Mouse (Mus musculus) frontal cortex, postnatal 36 days (tissue): ENCODE data around the gene Frmd4b.
A peak's percentile ranks its signal among the peaks of the same experiment; 100 is the strongest.
"Not testable (repeated sequence)": the region's sequence is repeated elsewhere in the genome, so short reads cannot be mapped to it uniquely, and the experiment has no call there.

ENCODE experiments used
- DNase-seq, 2 experiments: peaks; one replicate each; pipeline ENCODE4 v3.0.0; 2022; ENCODE audit warnings: low spot score in 2 of 2

The Frmd4b gene

DNA sequence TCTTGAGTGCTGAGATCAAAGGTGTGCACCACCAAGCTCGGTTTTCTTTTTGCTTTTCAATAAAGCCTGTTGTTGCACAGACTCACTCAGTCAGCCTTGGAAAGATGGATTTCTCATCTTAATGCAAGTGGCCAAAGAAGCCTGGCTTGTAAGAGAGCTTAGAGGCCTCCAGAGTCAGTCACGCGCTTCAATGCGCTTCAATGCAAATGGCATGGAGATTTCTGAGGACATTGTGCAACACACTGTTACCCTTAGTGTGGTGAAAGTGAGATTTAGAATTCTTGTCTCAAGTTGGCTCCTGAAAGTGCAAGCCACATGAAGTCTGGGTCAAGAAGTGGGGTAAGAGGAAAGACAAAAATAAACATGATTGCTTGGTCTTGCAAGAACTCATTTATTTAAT is 236.1 kb downstream of the Frmd4b start:
- DNase-seq = no peak

DNA sequence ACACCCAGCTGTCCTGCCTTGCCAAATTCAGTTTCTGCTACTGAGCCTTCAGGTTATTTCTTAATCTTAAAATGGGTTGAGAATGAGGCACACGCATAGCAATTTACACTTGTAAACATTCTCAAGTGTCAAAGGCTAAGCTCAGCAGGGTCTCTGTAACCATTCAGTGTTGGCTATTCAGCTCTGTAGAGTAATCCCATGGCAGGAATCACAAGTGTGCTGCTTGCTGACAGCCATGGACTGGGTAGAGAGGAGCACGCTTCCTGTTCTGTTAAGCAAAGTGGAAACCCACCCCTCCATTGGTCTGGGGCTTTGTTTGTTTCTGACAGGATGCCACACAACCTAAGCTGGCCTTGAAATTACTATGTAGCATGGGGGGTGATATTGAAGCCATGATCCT is 246.4 kb downstream of the Frmd4b start:
- no peak for DNase-seq

- no peak for DNase-seq
Observed at GRCm38 (mm10) chr6:97370460-97370859, 246.9 kb downstream of the Frmd4b start.

GRCm38 (mm10) chr6:97363846-97364245 is 253.5 kb downstream of the Frmd4b start:
- DNase-seq = no peak

- not testable (repeated sequence) for DNase-seq
Observed at GRCm38 (mm10) chr6:97357606-97358005, 259.7 kb downstream of the Frmd4b start.

DNA sequence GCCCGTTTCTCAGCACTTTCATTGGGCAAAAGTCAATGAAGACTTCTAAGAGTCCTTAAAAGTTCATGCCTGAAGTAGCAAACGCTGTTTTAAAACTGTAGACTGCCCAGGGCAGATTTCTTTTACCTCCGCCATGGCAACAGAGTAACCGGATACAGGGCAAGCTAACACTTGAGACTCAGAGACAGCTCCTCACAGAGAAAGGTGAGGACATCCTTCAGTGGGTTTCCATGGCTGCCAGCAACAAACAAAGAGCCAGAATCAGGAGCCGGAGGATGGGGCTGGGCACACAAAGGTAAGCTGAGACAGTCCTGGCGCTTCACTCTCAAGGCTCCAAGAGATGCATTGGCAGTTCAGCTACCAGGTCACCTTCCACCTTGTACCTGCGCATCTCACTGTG is 260.7 kb downstream of the Frmd4b start:
- no peak for DNase-seq

DNA sequence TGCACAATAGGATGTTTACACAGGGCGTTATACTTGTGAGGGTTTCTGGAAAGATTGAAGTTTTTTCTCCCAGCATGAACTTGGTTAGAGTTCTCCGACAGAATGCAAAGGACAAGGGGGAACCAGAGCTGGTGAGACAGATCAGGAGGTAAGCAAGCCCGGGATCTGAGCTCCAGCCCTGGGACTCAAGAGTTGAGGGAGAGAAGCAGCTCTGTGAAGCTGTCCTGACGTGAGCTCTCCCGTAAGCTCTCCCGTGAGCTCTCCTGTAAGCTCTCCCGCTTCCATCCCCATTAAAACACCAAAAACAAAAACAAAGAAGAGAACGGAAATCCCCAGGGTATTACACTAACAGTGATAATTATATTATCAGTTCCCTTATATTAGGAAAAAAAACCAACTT is 262.2 kb downstream of the Frmd4b start:
- no peak for DNase-seq

DNA sequence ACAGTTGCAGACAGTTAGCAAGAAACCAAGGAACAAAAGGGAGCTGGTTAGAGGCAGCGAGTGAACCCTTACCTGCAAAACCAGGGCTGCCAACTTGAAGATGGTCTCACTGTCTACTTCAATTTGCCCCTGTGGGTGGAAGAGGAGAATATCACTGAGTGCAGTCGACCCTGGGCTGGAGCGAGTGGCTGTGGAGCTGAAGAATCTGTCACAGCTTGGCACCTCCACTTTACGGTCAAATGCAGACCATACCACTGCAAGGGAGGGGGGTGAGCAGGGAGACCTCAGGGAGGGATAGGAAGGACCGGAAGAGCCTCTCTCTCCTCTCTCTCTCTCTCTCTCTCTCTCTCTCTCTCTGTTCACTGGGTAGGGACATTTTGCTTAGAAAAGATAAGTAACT is 263.4 kb downstream of the Frmd4b start:
- no peak for DNase-seq

GRCm38 (mm10) chr6:97353371-97353770 is 264.0 kb downstream of the Frmd4b start:
- DNase-seq = no peak

DNA sequence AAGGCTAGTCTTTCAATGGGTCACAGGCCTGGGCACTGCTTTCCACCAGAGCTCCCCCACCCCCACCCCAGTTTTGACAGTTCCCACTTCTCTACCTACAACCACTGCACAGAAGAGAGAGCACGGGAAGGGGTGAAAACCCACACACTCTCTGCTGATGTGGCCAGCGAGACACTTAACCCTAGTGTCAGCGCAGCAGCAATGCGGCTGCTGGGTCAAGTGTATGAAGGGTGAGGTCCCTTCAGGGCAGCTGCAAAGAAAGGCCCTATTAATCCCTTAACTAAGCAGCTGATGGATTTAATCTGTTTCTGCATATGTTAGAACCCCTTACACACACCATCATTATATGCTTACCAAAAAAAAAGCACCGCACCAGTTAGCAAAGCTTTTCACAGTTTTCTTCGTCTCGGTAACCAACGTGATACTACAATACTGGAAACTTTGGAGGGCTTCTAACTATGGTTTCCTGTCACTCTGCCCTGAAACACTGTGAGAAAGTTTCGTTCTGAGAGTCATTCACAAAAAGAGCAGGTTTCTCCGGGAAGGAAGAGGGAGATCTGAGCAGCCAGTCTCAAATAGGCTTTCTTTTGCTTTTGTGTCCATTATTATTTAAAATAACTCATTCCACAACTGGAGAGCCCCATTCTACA is 264.7 kb downstream of the Frmd4b start:
- no peak for DNase-seq

DNA sequence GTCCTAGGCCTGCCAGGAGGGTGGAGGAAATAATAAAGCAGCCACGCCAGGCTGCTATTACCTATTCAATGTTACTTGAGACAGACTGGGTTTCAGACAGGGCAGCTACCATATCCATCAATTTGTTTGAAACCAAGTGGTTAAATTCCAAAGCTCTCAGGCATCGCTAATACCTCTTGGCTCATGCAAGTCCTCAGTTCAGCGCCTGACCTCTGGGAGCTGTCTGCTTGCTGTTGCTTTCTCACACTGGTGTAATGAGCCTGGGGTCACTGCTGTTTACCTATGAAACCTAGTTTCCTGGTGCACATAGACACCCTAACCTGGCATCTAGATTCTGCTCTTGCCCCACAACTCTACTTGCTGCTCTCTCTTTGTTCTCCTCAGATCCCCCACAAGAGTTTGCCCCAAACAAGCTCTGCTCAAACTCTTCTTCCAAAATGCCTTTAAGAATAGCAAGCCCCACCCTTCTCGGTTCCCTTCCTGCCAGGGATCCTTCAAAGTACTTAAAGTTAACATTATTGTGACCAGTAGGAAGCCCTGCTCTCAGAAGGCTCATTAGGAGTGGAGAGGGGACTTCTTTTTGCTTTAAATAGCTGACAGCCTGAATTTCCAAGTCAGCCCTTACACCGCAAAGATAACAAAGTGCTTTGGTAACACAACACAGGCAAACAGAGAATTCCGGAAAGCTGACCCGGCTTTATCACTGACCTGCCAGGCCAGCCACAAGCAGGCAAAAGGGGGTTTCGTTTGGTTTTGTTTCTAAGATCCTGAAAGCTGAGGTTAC is 267.8 kb downstream of the Frmd4b start:
- no peak for DNase-seq

- no peak for DNase-seq
Observed at GRCm38 (mm10) chr6:97346932-97347331, 270.4 kb downstream of the Frmd4b start.

DNA sequence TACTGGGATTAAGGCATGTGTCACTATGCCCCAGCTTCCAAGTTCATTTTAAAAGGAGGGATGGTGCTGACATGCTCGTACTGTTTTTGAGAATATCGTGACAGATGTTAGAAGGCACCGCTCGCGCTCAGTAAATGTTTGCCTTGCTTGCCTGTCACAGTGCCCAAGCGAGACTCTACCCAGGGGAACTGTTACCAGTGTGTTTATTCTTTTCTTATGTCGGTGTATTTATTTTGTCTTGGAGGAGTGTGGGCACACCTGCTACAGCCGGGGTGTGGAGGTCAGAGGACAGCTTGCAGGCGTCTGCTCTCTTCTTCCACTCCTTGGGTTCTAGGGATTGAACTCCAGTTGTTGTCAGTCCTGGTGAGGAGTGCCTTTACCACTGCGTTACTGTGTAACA is 270.8 kb downstream of the Frmd4b start:
- no peak for DNase-seq

DNA sequence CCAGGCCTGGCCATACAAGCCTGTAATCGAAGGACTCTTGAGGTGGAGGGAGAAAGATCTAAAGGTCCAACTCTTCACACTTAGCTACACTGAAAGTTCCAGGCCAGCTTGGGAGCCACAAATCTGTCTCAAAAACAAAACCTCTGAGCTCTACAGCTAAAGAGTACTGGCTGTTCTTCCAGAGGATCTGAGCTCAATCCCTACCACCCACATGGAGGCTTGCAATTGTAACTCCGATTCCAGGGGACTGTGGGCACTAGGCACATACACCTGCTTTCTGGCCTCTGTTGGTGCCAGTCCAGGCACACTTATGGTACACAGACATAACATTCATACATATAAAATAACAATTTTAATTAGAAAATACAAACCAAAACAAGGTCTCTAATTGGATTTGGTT is 271.4 kb downstream of the Frmd4b start:
- DNase-seq = no peak

DNA sequence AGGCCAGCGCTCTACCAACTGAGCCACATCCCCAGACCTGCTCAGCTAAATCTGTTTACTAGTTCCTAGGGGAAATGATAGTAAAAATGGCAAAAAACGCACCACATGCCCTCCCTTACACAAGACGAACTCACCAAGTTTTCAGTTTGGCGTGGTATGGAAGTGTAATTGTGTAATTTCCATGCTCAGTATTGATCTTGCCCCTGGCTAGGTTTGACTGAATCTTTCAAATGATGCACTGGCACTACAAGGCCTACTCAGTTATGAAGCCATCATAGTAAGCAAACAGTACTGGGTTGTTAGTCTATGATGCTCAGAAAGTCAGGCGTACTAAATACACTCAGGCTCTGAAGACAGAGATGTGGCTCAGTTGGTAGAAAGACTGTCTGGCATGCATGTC is 275.2 kb downstream of the Frmd4b start:
- DNase-seq = no peak

DNA sequence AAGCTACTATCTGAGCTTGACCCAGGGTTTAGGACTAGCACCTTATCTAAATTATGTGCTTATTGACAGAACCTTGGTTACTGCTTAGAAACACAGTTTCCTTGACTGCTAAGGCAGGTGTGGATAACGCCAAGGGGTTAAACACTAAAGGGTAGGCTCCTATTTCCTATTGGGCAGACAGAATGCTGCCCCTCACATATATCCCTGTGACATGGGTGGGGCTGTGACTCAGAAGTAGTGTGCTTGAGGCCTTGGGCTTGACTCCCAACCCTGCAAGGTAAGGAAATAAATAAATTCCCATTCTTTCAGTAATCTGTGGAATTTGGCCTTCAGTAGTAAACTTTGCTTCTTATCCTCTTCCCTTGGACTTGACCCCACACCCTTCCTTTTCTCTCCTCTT is 275.7 kb downstream of the Frmd4b start:
- no peak for DNase-seq

- DNase-seq = no peak
Observed at GRCm38 (mm10) chr6:97341148-97341547, 276.2 kb downstream of the Frmd4b start.

DNA sequence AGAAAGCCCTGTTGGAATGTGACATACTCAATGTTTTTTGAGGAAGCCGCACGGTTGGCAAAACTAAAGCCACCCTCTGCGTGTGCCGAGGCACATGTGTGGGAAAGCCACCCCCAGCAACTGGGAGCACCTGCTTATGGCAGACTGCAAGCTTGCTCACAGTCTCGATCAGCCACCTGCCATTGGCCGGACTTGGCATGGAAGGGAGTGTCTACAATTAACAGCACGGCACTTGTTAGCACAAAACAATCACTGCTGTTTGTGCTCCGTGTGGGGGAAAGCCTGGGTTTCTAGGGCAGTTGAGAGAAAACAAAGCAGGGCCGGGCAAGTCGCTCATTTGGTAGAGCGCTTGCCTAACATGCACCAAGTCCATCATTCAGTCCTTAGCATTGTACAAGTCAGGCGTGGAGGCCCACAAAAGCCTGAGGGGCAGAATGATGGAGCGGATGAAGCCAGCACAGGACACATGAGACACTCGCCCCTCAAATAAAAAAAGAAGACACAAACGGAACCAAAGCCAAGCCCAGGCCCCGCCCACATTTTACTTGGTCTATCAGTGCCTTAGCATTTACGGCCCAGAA is 277.0 kb downstream of the Frmd4b start:
- DNase-seq = peak in 1 of 2 experiments; percentile 13

GRCm38 (mm10) chr6:97339271-97339681 is 278.1 kb downstream of the Frmd4b start:
- DNase-seq = no peak

- DNase-seq = no peak
Observed at GRCm38 (mm10) chr6:97338843-97339242, 278.5 kb downstream of the Frmd4b start.

DNA sequence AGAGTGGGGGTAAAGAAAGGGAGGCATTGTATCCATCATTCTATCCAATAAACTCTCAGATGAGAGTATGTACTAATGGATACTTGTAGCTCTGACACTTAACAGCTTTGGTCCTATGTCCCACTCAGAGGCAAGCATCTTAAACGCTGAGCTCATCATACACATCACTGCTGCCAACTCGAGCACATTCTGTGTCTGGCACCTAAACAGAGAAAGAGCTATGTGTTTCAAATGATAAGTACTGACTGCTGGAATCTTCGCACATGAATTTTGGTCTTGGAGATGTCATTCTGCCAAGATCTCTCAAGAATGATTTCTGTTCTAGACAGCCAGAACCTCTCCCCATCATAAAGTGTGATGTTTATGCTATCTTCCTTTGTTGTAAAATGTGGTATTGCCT is 284.0 kb downstream of the Frmd4b start:
- peak in 1 of 2 experiments; percentile 24 for DNase-seq

DNA sequence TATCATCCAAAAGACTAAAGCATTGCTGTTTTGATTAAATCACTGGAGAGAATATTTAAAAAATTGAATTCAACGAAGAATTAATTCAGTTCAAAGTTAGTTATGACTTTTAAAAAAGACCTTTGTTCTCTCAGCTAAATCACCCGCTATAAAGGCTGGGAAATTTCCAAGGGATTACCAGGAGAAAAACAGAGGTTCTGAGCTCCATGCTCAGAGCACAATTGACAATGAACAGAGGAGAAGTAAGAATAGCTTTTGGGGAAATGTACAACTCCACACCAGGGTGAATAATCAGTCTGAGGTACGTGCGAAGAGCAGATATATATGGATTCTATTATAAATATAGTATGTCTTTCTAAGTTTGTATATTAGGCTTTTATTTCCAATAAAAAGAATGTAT is 293.4 kb downstream of the Frmd4b start:
- no peak for DNase-seq

- no peak for DNase-seq
Observed at GRCm38 (mm10) chr6:97322126-97322525, 295.2 kb downstream of the Frmd4b start.
